Mouse (Mus musculus) bone marrow, adult 2 months (tissue): ENCODE data around the gene Prox1.

ENCODE experiments used
- CTCF ChIP-seq: fragments of 200-500 bp; IDR thresholded peaks from 2 replicates; pipeline ENCODE4 v1.5.1; 2011; ENCODE audit warnings: low read length, control low read depth; ENCODE audit not compliant: control insufficient read depth, insufficient read depth
- POLR2A ChIP-seq: fragments of 200-500 bp; IDR thresholded peaks from 2 replicates; pipeline ENCODE4 v1.6.1; 2011; ENCODE audit warnings: low read depth, mild to moderate bottlenecking, control low read depth, low read length, borderline replicate concordance; ENCODE audit not compliant: control insufficient read depth

DNA sequence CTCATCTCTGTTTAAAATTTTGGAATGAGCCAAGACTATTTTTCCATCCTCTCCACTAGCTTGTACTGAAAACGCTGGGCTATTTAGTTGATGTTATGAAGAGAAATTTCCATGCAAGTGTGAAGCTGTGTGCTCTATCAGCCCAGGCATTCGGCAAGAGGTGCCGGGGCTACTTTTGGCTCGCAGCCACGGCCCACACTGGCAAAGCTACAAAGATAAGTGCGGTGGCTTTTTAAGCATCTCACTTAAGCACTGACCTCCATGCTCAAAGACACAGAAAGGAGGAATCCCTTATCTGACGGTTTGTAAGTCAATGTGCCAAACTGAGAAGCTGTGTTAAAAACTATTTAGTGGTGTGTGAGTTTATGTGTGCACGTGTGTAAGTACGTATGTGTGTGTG is 26.9 kb downstream of the Prox1 start:
- TF ChIP-seq CTCF (no peak), POLR2A (no peak)
